Comparison of ENCODE assay signal across 9 mouse cellular contexts in genomic region chr7:124685424-124685823, GRCm38 (mm10).
DNase-seq lines count a peak whose midpoint lies in the region; ATAC-seq and TF ChIP-seq lines count a peak whose summit lies in the region.
"Had no signal": no experiment of that assay in that cellular context is flagged by ENCODE, and none has a peak within 500 bp of the region (broad histone marks: within the 10 kb centered on the region; RNA-seq: fewer than 3 reads in every experiment).

No protein-coding gene starts in this region.

- no peak for TF ChIP-seq POLR2A in kidney, adult 2 months (IDR thresholded peaks at IDR 0.05; ENCODE audit: low read depth, low read length)

- H3K27ac ChIP-seq in heart, embryonic 12.5 days (ENCODE audit: poor library complexity, severe bottlenecking) = no peak overlapping the region
- H3K27ac ChIP-seq in kidney, adult 2 months (ENCODE audit: insufficient read depth, low read depth, low read length) = no peak overlapping the region
- no peak overlapping the region for H3K27ac ChIP-seq in forebrain, postnatal 0 days (ENCODE audit: low read depth, low read length)
- no peak overlapping the region for H3K27ac ChIP-seq in intestine, embryonic 15.5 days
- H3K27ac ChIP-seq: embryonic facial prominence, embryonic 15.5 days had no signal

- no peak for TF ChIP-seq CTCF in kidney, adult 2 months (conservative IDR thresholded peaks at IDR 0.05; ENCODE audit: insufficient read depth, insufficient read length, low read depth, low read length)
- TF ChIP-seq CTCF in forebrain, postnatal 0 days (IDR thresholded peaks at IDR 0.05; ENCODE audit: low read depth) = no peak

- no peaks in the 10 kb centered on the region for H3K27me3 ChIP-seq in heart, embryonic 12.5 days (replicated peaks)
- no peaks in the 10 kb centered on the region for H3K27me3 ChIP-seq in kidney, adult 2 months (replicated peaks; ENCODE audit: control insufficient read depth, insufficient read depth, low read length)
- no peaks in the 10 kb centered on the region for H3K27me3 ChIP-seq in forebrain, postnatal 0 days (ENCODE audit: insufficient read depth, low read length)
- H3K27me3 ChIP-seq in intestine, embryonic 15.5 days (replicated peaks) = no peaks in the 10 kb centered on the region
- H3K27me3 ChIP-seq: embryonic facial prominence, embryonic 15.5 days had no signal

- H3K9me3 ChIP-seq in heart, embryonic 12.5 days (replicated peaks) = no peaks in the 10 kb centered on the region
- H3K9me3 ChIP-seq in forebrain, postnatal 0 days (ENCODE audit: low read length) = no peaks in the 10 kb centered on the region
- H3K9me3 ChIP-seq in intestine, embryonic 15.5 days = no peaks in the 10 kb centered on the region
- H3K9me3 ChIP-seq: embryonic facial prominence, embryonic 15.5 days had no signal

- no peak for ATAC-seq in heart, embryonic 12.5 days (ENCODE audit: insufficient number of reproducible peaks, low FRiP score)
- ATAC-seq in forebrain, postnatal 0 days = no peak
- no peak for ATAC-seq in intestine, embryonic 15.5 days

- H3K4me3 ChIP-seq in heart, embryonic 12.5 days = no peak overlapping the region
- H3K4me3 ChIP-seq in kidney, adult 2 months (ENCODE audit: insufficient read depth, low read depth, low read length) = no peak overlapping the region
- H3K4me3 ChIP-seq in forebrain, postnatal 0 days (ENCODE audit: low read depth, low read length) = no peak overlapping the region
- no peak overlapping the region for H3K4me3 ChIP-seq in intestine, embryonic 15.5 days (replicated peaks)
- H3K4me3 ChIP-seq: embryonic facial prominence, embryonic 15.5 days had no signal

- peak; percentile 95 for DNase-seq in heart, adult 11 months
- DNase-seq in testis, postnatal 10 days (ENCODE audit: low spot score) = peak; percentile 48
- DNase-seq in testis, postnatal 14 days (ENCODE audit: low spot score) = no peak
- DNase-seq in kidney, adult 2 months = peak; percentile 64
- DNase-seq in forebrain, postnatal 0 days = no peak
- no peak for DNase-seq in thymus, postnatal 25 days

- H3K9ac ChIP-seq in heart, embryonic 12.5 days = no peak overlapping the region
- no peak overlapping the region for H3K9ac ChIP-seq in forebrain, postnatal 0 days
- H3K9ac ChIP-seq in intestine, embryonic 15.5 days = no peak overlapping the region
- H3K9ac ChIP-seq: embryonic facial prominence, embryonic 15.5 days had no signal

- H3K36me3 ChIP-seq in heart, embryonic 12.5 days = no peaks in the 10 kb centered on the region
- H3K36me3 ChIP-seq in kidney, adult 2 months (ENCODE audit: control insufficient read depth, insufficient read depth, low read length) = no peaks in the 10 kb centered on the region
- H3K36me3 ChIP-seq in forebrain, postnatal 0 days (ENCODE audit: insufficient read depth) = no peaks in the 10 kb centered on the region
- H3K36me3 ChIP-seq in intestine, embryonic 15.5 days = no peaks in the 10 kb centered on the region
- H3K36me3 ChIP-seq: embryonic facial prominence, embryonic 15.5 days had no signal

- 63% methylated on average over 2 of the region's 2 CpGs for WGBS in heart, embryonic 12.5 days
- WGBS in kidney, adult 2 months = 57% methylated on average over 2 of the region's 2 CpGs
- 81% methylated on average over 2 of the region's 2 CpGs for WGBS in forebrain, postnatal 0 days
- 71% methylated on average over 2 of the region's 2 CpGs for WGBS in intestine, embryonic 15.5 days

- H3K4me1 ChIP-seq in heart, embryonic 12.5 days (replicated peaks) = no peaks in the 10 kb centered on the region
- no peaks in the 10 kb centered on the region for H3K4me1 ChIP-seq in kidney, adult 2 months (ENCODE audit: control insufficient read depth, insufficient read depth, low read length)
- no peaks in the 10 kb centered on the region for H3K4me1 ChIP-seq in forebrain, postnatal 0 days (ENCODE audit: insufficient read depth)
- no peaks in the 10 kb centered on the region for H3K4me1 ChIP-seq in intestine, embryonic 15.5 days (replicated peaks)
- H3K4me1 ChIP-seq: embryonic facial prominence, embryonic 15.5 days had no signal

- no peak overlapping the region for H3K4me2 ChIP-seq in heart, embryonic 12.5 days
- no peak overlapping the region for H3K4me2 ChIP-seq in forebrain, postnatal 0 days (ENCODE audit: low read depth)
- no peak overlapping the region for H3K4me2 ChIP-seq in intestine, embryonic 15.5 days (replicated peaks)
- H3K4me2 ChIP-seq: embryonic facial prominence, embryonic 15.5 days had no signal

Comparison
In these comparisons a context has a peak if more than half of its experiments do, and no peak if none do; other contexts are left out.
1. DNase-seq: peak in heart, adult 11 months (single experiment), testis, postnatal 10 days (single experiment) and kidney, adult 2 months (single experiment); none in testis, postnatal 14 days (single experiment), forebrain, postnatal 0 days (single experiment) and thymus, postnatal 25 days (single experiment).